Mouse (Mus musculus): ENCODE measurements around the gene Hist1h2bm. TPM values are rescaled to one million over a fixed set of nuclear protein-coding genes. Genes with fewer than 3 reads are reported as not detected.
A peak's percentile ranks its signal among the peaks of the same experiment; 100 is the strongest.
"Not testable (repeated sequence)": the region's sequence is repeated elsewhere in the genome, so short reads cannot be mapped to it uniquely, and the experiment has no call there.

The Hist1h2bm gene
- polyA plus RNA-seq, 1 experiment from 2014 or later, result 4.6 TPM

DNA sequence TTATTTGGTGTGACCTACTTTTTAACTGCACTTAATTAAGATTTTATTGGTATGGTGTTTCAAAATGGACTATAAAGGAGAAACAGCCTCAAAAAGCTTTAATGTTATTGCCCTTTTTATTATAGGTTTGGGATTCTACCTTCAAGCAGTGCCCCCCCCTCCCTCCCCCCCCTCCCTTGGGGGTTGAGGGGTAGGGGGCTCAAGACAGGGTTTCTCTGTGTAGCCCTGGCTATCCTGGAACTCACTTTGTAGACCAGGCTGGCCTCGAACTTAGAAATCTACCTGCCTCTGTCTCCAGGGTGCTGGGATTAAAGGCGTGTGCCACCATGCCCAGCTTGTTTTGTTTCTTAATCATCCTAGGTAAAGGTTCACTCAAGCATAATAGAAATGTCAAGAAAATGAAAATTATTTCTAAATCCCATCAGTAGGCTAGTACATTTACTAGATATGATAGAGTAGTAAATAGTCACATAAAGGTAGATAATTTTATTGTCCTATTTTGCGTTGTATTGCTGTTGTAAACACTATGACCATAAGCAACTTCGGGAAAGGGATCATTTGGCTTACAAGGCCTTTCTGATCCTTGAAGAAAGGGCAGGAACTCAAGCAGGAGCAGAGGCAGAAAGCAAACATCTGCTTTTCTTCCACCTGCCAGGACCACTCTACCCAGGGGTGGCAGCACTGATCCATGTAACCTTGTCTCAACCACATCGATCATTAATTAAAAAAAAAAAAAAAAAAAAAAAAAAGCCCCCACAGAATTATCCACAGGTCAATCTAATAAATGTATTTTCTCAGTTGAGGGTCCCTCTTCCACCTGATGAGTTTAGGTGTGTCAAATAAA is 1.4 kb downstream of the Hist1h2bm start:
- H3K4me1 ChIP-seq (ENCODE audit: control insufficient read depth, insufficient read depth, low read length), result peaks cover 25% of the 10 kb centered on the region
- no peak overlapping the region; the same call in 1 of the 2 replicates for H3K4me3 ChIP-seq (ENCODE audit: low read depth, low read length)
- H3K36me3 ChIP-seq (ENCODE audit: control insufficient read depth, insufficient read depth, low read length), result no peaks in the 10 kb centered on the region
- ATAC-seq (ENCODE audit: insufficient read depth, low FRiP score, low TSS enrichment), result no peak
- H3K4me2 ChIP-seq (ENCODE audit: low read depth), result no peak overlapping the region; the same call in 1 of the 2 replicates
- H3K27ac ChIP-seq (ENCODE audit: low read depth, low read length), result no peak overlapping the region
- H3K27me3 ChIP-seq (ENCODE audit: control insufficient read depth, insufficient read depth, low read length), result no peaks in the 10 kb centered on the region
- peak overlapping the region; percentile 61; the same call in 1 of the 2 replicates for H3K9ac ChIP-seq (ENCODE audit: low read length)
- peak; percentile 46 for DNase-seq (ENCODE audit: low spot score)
- H3K9me3 ChIP-seq (ENCODE audit: control insufficient read depth, low read length), result no peaks in the 10 kb centered on the region
- 34% methylated on average over 5 of the region's 5 CpGs for WGBS

DNA sequence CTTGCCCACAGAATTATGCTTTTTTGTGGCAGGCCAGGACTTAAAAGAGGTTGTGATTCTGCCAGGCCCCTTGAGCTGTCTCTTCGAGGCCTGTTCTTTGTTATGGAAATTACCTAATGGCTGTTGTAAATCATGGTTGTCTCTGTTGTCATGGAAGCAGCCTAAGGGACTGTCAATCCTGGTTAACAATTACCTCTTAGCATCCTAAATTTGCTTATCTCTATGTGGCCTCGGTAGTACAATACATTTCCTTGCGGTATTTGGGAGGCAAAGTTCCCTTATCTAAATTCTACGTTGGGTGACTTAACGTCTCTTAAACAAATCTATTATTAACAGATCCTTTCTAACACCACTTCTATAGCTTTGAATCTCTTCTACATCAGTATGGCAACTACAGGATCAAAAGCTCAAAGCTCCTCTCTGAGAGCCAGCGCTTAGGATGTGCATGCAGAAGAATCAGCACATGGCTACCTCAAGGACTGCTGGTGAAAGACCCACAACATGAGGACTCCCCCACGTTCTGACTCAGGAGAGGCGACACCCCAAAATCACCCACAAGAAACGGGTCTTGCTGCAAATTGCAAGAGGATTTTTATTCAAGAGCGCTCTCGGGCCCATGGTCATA is 6.2 kb downstream of the Hist1h2bm start:
- 20% methylated on average over 10 of the region's 11 CpGs for WGBS
- Histone ChIP-seq H3K9ac (ENCODE audit: low read length) (no peak overlapping the region), H3K4me1 (ENCODE audit: control insufficient read depth, insufficient read depth, low read length) (peaks cover 5% of the 10 kb centered on the region; the same call in 1 of the 2 replicates), H3K27ac (ENCODE audit: low read depth, low read length) (no peak overlapping the region), H3K4me3 (ENCODE audit: low read depth, low read length) (no peak overlapping the region), H3K9me3 (ENCODE audit: control insufficient read depth, low read length) (no peaks in the 10 kb centered on the region), H3K36me3 (ENCODE audit: control insufficient read depth, insufficient read depth, low read length) (no peaks in the 10 kb centered on the region), H3K27me3 (ENCODE audit: control insufficient read depth, insufficient read depth, low read length) (no peaks in the 10 kb centered on the region), H3K4me2 (ENCODE audit: low read depth) (no peak overlapping the region)
- ATAC-seq (ENCODE audit: insufficient read depth, low FRiP score, low TSS enrichment) (peak; percentile 86), DNase-seq (ENCODE audit: low spot score) (no peak)

DNA sequence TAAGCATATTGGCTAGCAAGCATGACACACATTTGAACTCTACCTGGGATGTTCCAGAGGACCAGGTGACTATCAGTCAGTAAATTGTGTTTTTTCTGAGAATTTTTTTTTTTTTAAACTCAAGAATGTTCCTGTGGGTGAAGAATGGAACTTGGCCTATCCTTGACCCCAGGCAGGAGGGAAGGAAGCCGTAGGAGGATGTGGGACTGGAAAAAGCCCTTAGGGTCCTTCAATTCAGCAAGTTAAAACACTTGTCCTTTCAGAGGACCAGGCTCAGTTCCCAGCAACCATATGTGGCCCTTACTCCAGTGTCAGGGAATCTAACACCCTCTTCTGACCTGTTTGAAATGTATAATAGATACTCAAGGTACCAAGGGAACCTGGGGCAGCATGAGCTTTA is 7.7 kb downstream of the Hist1h2bm start:
- no peak overlapping the region for H3K4me2 ChIP-seq (ENCODE audit: low read depth)
- H3K9me3 ChIP-seq (ENCODE audit: control insufficient read depth, low read length), result no peaks in the 10 kb centered on the region
- H3K9ac ChIP-seq (ENCODE audit: low read length), result no peak overlapping the region
- H3K4me1 ChIP-seq (ENCODE audit: control insufficient read depth, insufficient read depth, low read length), result peaks cover 5% of the 10 kb centered on the region; the same call in 1 of the 2 replicates
- no peaks in the 10 kb centered on the region for H3K36me3 ChIP-seq (ENCODE audit: control insufficient read depth, insufficient read depth, low read length)
- no peak overlapping the region for H3K27ac ChIP-seq (ENCODE audit: low read depth, low read length)
- no peak overlapping the region for H3K4me3 ChIP-seq (ENCODE audit: low read depth, low read length)
- DNase-seq (ENCODE audit: low spot score), result no peak
- no peaks in the 10 kb centered on the region for H3K27me3 ChIP-seq (ENCODE audit: control insufficient read depth, insufficient read depth, low read length)
- no peak for ATAC-seq (ENCODE audit: insufficient read depth, low FRiP score, low TSS enrichment)
- 59% methylated on average over 1 of the region's 1 CpGs for WGBS

DNA sequence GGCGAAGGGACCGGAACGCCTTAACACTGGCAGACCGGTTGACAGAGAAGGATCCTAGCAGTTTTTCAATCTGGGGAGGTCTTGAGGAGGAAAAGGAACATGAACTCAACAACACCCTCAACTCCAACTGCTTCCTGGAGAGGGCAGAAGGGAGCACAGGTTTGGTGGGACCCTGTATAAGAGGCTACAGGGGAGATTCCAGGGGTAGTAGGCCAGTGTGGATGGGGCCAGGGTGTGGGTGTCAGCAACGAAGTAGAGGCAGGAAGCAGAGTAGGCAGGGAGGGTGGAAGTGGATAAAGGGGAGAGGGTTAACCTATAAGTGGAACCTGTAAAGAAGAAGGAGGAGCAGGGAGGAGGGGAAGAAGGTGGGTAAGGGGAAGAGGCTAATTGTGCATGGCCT is 11.6 kb downstream of the Hist1h2bm start:
- Histone ChIP-seq H3K27me3 (ENCODE audit: control insufficient read depth, insufficient read depth, low read length) (no peaks in the 10 kb centered on the region), H3K9ac (ENCODE audit: low read length) (no peak overlapping the region), H3K4me3 (ENCODE audit: low read depth, low read length) (no peak overlapping the region), H3K4me1 (ENCODE audit: control insufficient read depth, insufficient read depth, low read length) (no peaks in the 10 kb centered on the region), H3K27ac (ENCODE audit: low read depth, low read length) (peak overlapping the region; percentile 97), H3K36me3 (ENCODE audit: control insufficient read depth, insufficient read depth, low read length) (no peaks in the 10 kb centered on the region), H3K4me2 (ENCODE audit: low read depth) (no peak overlapping the region), H3K9me3 (ENCODE audit: control insufficient read depth, low read length) (no peaks in the 10 kb centered on the region)
- WGBS, result 65% methylated on average over 5 of the region's 5 CpGs
- ATAC-seq (ENCODE audit: insufficient read depth, low FRiP score, low TSS enrichment) (0 out of 2 replicates have a peak, but pooled peaks have one; percentile 3), DNase-seq (ENCODE audit: low spot score) (peak; percentile 40)

DNA sequence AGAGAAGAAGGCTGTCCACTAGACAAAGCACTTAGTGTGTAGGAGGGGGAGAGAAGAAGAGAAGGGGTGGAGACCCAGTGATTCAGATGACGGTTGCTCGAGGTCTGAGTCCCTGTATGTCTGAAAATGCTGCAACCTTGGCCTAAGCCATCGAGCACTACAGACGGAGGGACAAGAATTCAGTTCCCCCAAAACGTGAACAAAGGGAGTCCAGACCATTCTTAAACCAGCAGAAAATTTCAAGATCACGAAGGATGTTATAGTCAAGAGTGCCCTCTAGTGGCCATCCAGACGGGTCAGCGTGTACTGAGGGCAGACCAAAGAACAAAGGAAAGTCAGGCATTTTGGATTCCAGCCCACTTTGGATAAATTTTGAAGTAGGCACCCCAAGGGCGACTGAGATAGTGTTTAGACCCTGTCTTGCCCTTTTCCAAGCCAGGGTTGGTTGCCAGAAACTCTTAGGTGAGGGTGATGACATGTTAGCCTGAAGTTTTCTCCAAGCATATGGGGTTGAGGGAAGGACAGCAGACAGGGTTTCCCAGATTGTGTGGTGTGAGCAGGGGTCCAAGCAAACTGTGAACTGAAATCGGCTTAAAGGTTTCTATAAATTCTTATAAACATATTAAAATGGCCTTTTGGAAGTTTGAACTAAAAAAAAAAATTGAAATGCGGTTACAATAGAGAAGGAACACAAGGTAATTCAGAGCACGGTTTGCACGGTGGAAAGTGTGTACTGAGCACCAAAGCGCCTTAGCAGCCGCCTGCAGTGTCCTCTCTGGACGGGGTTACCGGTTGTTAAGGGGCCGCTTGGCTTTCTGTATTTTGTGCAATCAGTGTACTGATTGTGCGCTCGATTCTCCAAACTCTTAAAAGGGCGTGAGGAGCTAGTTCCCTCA is 12.4 kb downstream of the Hist1h2bm start:
- H3K27ac ChIP-seq (ENCODE audit: low read depth, low read length), result peak overlapping the region; percentile 97
- WGBS, result under 1% methylated on average over 21 of the region's 21 CpGs
- ATAC-seq (ENCODE audit: insufficient read depth, low FRiP score, low TSS enrichment), result peak; percentile 78

DNA sequence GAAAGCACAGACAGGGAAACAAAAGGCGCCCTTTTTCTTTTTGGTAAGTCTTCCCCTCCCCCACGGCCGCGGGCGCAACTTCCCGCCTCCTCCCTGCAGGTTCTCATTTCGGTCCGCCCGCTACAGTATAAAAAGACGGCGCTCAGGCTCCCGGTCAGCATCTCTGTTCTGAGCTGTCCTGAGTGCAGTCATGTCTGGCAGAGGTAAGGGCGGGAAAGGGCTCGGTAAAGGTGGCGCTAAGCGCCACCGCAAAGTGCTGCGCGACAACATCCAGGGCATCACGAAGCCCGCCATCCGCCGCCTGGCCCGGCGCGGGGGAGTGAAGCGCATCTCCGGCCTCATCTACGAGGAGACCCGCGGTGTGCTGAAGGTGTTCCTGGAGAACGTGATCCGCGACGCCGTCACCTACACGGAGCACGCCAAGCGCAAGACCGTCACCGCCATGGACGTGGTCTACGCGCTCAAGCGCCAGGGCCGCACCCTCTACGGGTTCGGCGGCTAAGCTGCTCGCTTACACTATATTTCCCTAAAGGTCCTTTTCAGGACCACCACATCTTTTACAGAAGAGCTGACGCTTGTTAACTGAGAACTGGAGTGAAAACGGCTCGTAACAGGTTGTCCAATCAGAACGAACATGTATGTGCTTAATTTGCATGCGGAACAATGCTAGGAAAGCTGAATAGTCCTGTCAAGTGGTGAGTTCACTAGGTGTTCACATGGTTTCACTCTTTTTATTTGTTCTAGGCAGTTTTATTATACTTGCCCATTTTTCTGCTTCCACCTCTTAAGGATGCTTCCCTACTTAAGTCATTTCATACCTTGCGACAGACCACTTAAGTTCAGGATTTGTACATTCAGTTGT is 13.3 kb downstream of the Hist1h2bm start, which contains the start of gene Hist1h4j:
TSS of gene Hist1h4j (plus strand) at position 159 of the 862 bp plus-strand sequence.
- ATAC-seq (ENCODE audit: insufficient read depth, low FRiP score, low TSS enrichment) (peak; percentile 92), DNase-seq (ENCODE audit: low spot score) (peak; percentile 94)
- not testable (repeated sequence) for H3K27me3 ChIP-seq (ENCODE audit: control insufficient read depth, insufficient read depth, low read length); H3K9me3 ChIP-seq (ENCODE audit: control insufficient read depth, low read length); H3K4me1 ChIP-seq (ENCODE audit: control insufficient read depth, insufficient read depth, low read length); H3K36me3 ChIP-seq (ENCODE audit: control insufficient read depth, insufficient read depth, low read length)
- peak within 1 kb of the TSS; percentile 83 for H3K9ac ChIP-seq (ENCODE audit: low read length)
- peak within 1 kb of the TSS; percentile 47 for H3K4me3 ChIP-seq (ENCODE audit: low read depth, low read length)
- peak within 1 kb of the TSS; percentile 61 for H3K4me2 ChIP-seq (ENCODE audit: low read depth)
- H3K27ac ChIP-seq (ENCODE audit: low read depth, low read length), result peak within 1 kb of the TSS; percentile 97
- WGBS, result under 1% methylated on average over 43 of the region's 56 CpGs

More for the DNA sequence above, 12.4 kb downstream of the Hist1h2bm start:
- no peaks in the 10 kb centered on the region for H3K9me3 ChIP-seq (ENCODE audit: control insufficient read depth, low read length)
- H3K27me3 ChIP-seq (ENCODE audit: control insufficient read depth, insufficient read depth, low read length), result no peaks in the 10 kb centered on the region
- DNase-seq (ENCODE audit: low spot score), result peak; percentile 84
- peak overlapping the region; percentile 61 for H3K4me2 ChIP-seq (ENCODE audit: low read depth)
- no peaks in the 10 kb centered on the region for H3K4me1 ChIP-seq (ENCODE audit: control insufficient read depth, insufficient read depth, low read length)
- peak overlapping the region; percentile 47 for H3K4me3 ChIP-seq (ENCODE audit: low read depth, low read length)
- H3K9ac ChIP-seq (ENCODE audit: low read length), result peak overlapping the region; percentile 83
- no peaks in the 10 kb centered on the region for H3K36me3 ChIP-seq (ENCODE audit: control insufficient read depth, insufficient read depth, low read length)

DNA sequence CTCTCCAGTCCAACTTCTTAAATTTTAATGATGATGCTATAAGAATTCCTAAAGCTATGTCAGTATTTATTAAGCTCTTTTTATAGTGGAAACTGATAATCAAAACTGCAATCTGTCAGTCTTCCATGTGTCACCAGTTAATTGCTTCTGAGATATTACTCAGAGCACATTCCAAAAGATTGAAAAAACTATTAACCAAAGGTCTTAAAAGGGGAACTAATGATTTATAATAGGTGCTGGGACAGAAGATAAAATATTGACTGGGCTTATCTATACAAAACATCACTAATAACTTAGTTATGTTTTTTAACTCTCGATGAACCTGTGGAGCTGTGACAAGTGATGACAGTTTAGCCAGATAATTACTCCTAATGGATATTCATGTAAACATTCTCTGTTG is 23.2 kb downstream of the Hist1h2bm start:
- Histone ChIP-seq H3K9ac (ENCODE audit: low read length) (no peak overlapping the region), H3K9me3 (ENCODE audit: control insufficient read depth, low read length) (no peaks in the 10 kb centered on the region), H3K27me3 (ENCODE audit: control insufficient read depth, insufficient read depth, low read length) (no peaks in the 10 kb centered on the region), H3K4me3 (ENCODE audit: low read depth, low read length) (no peak overlapping the region), H3K36me3 (ENCODE audit: control insufficient read depth, insufficient read depth, low read length) (no peaks in the 10 kb centered on the region), H3K4me2 (ENCODE audit: low read depth) (no peak overlapping the region), H3K27ac (ENCODE audit: low read depth, low read length) (no peak overlapping the region), H3K4me1 (ENCODE audit: control insufficient read depth, insufficient read depth, low read length) (peaks cover 6% of the 10 kb centered on the region; the same call in 1 of the 2 replicates)
- no peak for DNase-seq (ENCODE audit: low spot score)
- ATAC-seq (ENCODE audit: insufficient read depth, low FRiP score, low TSS enrichment), result no peak
- 89% methylated on average over 1 of the region's 1 CpGs for WGBS

Data from neural tube, embryonic 11.5 days (tissue).